Mouse (Mus musculus) embryonic fibroblast, embryonic 13.5 days (primary cell): Measurements from ENCODE around the gene Scmh1. TPM values are rescaled to one million over a fixed set of nuclear protein-coding genes. Genes with fewer than 3 reads are reported as not detected.

Source experiments
- H3K27ac ChIP-seq: 2 replicates; pipeline ENCODE4 v1.5.1; 2012; ENCODE audit warnings: low read length, control low read depth, inconsistent platforms; ENCODE audit not compliant: insufficient read depth
- H3K4me1 ChIP-seq: 2 replicates; pipeline ENCODE4 v1.6.1; 2011; ENCODE audit warnings: low read length; ENCODE audit not compliant: control insufficient read depth, insufficient read depth
- H3K4me3 ChIP-seq: 2 replicates; pipeline ENCODE4 v1.5.1; 2011; ENCODE audit warnings: mild to moderate bottlenecking, control low read depth, low read length; ENCODE audit not compliant: insufficient read depth
- CTCF ChIP-seq: IDR thresholded peaks from 2 replicates; pipeline ENCODE4 v1.5.1; 2011; ENCODE audit warnings: mild to moderate bottlenecking, control low read depth, low read length, moderate library complexity, borderline replicate concordance; ENCODE audit not compliant: insufficient read depth
- POLR2A ChIP-seq: IDR thresholded peaks from 2 replicates; pipeline ENCODE4 v1.6.1; 2011; ENCODE audit warnings: low read depth, mild to moderate bottlenecking, control low read depth, low read length, moderate library complexity
- polyA plus RNA-seq: library from polyadenylated mRNA; stranded (reverse); fragments of >200 nt; gene quantifications from 2 replicates; pipeline ENCODE4 v1.2.4, GENCODE M21; 2011; ENCODE audit warnings: low read depth; ENCODE audit not compliant: missing spikeins, insufficient read length

Scmh1 gene
- polyA plus RNA-seq, 1 experiment, result 40.4 TPM

DNA sequence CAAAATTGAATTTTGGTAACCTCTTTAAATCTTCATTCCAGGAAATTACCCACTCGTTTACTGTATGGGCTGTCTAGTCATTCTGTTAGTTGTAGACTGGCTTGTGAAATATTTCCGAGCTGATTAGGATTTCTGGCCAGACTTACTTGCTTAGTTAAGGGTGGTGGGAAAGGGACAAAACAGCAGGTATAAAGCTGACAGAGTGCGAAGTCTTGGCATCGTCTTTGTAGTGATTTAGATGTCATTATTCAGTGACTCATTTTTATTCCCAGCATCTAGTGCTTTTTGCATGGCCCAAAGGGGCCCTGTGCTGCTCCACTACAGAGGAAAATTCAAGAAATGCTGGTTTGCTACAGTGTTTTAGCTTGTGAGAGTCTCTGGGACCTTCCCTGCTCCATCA lies 56.7 kb downstream of the Scmh1 start:
- Histone ChIP-seq H3K4me1 (no peaks in the 10 kb centered on the region), H3K27ac (no peak overlapping the region), H3K4me3 (no peak overlapping the region)
- no peak for TF ChIP-seq POLR2A
- no peak for TF ChIP-seq CTCF

- Histone ChIP-seq H3K4me1 (no peaks in the 10 kb centered on the region), H3K27ac (no peak overlapping the region), H3K4me3 (no peak overlapping the region)
- TF ChIP-seq POLR2A (no peak), CTCF (no peak)
Measured at GRCm38 (mm10) chr4:120472946-120473345, 67.9 kb downstream of the Scmh1 start.

GRCm38 (mm10) chr4:120487707-120488106 lies 82.6 kb downstream of the Scmh1 start:
- TF ChIP-seq CTCF (no peak), POLR2A (no peak)
- Histone ChIP-seq H3K27ac (peak overlapping the region; percentile 41; the same call in 1 of the 2 replicates), H3K4me1 (peaks cover 11% of the 10 kb centered on the region), H3K4me3 (no peak overlapping the region)

DNA sequence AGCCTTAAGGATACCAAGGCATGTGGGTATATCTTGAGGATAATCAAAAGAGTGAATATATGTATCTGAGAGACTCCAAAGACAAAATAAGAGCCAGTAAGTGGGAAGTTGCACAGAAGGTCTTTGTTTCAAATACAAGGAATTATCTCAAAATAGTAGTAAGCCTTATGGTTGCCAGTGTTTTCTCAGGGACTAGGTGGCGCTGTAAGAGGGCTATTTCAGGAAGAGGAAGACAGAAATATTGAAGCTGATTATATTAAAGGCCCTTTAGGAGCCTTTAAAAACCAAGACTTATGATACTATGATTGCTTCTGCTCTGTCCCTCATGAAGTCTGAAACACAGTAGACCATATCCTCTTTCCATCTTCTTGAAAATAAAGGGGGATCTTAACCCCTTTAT lies 101.9 kb downstream of the Scmh1 start:
- TF ChIP-seq CTCF (no peak), POLR2A (no peak)
- H3K4me1 ChIP-seq, result no peaks in the 10 kb centered on the region
- H3K4me3 ChIP-seq, result no peak overlapping the region
- H3K27ac ChIP-seq, result no peak overlapping the region

DNA sequence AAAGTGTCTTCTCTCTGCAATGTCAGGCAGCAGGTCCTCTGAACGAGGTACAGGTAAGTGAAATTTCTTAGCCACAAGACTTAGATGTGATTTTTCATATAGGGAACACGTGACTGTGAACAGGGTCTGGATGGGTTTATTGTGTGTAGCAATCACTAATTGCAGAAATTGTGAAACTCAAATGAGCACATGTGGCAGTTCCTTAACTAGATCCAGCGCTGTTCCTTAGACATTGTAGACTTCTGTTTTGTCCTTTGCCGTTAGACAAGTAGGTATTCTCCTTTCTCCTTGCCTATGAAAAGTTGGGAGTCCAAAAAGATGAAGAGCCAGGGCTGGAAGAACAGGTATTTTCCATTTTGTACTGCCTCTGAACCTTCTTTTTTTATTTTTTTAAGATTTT lies 106.1 kb downstream of the Scmh1 start:
- TF ChIP-seq CTCF, result no peak
- no peak for TF ChIP-seq POLR2A
- Histone ChIP-seq H3K27ac (no peak overlapping the region), H3K4me1 (no peaks in the 10 kb centered on the region), H3K4me3 (no peak overlapping the region)

GRCm38 (mm10) chr4:120514366-120514765 lies 109.3 kb downstream of the Scmh1 start:
- Histone ChIP-seq H3K4me1 (peaks cover 8% of the 10 kb centered on the region; the same call in 1 of the 2 replicates), H3K27ac (no peak overlapping the region), H3K4me3 (no peak overlapping the region)
- TF ChIP-seq CTCF, result no peak
- no peak for TF ChIP-seq POLR2A

DNA sequence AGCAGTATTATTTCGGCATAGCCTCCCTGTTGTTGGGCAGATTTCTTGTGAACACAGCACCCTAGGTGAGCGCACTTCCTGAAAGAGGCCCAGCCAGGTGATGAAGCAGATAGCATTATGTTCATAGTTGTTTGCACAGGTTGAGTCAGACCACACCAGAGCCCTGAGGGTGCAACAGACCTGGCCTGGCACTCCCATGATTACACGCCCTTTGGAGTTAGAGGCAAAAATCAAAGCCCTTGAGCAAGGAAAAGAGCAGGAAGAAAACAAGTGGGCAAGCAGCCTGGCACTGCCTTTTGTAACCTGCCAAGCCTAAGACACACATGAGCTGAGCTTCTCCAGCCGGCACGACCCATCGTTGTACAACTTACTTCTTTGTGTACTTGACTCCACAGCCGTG lies 111.4 kb downstream of the Scmh1 start:
- Histone ChIP-seq H3K4me3 (no peak overlapping the region), H3K27ac (peak overlapping the region; percentile 95), H3K4me1 (peaks cover 8% of the 10 kb centered on the region; the same call in 1 of the 2 replicates)
- TF ChIP-seq CTCF, result no peak
- TF ChIP-seq POLR2A, result no peak

- Histone ChIP-seq H3K27ac (peak overlapping the region; percentile 95), H3K4me1 (peaks cover 8% of the 10 kb centered on the region; the same call in 1 of the 2 replicates), H3K4me3 (no peak overlapping the region)
- TF ChIP-seq POLR2A, result no peak
- TF ChIP-seq CTCF, result no peak
Measured at GRCm38 (mm10) chr4:120516907-120517306, 111.8 kb downstream of the Scmh1 start.

- H3K27ac ChIP-seq, result peak overlapping the region; percentile 95
- TF ChIP-seq POLR2A (peak; percentile 52; the same call in 1 of the 2 replicates), CTCF (no peak)
Measured at GRCm38 (mm10) chr4:120517335-120517734, 112.3 kb downstream of the Scmh1 start.

GRCm38 (mm10) chr4:120521761-120522160 lies 116.7 kb downstream of the Scmh1 start:
- Histone ChIP-seq H3K27ac (no peak overlapping the region), H3K4me3 (no peak overlapping the region), H3K4me1 (peaks cover 6% of the 10 kb centered on the region; the same call in 1 of the 2 replicates)
- no peak for TF ChIP-seq POLR2A
- TF ChIP-seq CTCF, result no peak

More at GRCm38 (mm10) chr4:120517335-120517734, 112.3 kb downstream of the Scmh1 start:
- H3K4me3 ChIP-seq, result peak overlapping the region; percentile 29
- H3K4me1 ChIP-seq, result peaks cover 8% of the 10 kb centered on the region; the same call in 1 of the 2 replicates

DNA sequence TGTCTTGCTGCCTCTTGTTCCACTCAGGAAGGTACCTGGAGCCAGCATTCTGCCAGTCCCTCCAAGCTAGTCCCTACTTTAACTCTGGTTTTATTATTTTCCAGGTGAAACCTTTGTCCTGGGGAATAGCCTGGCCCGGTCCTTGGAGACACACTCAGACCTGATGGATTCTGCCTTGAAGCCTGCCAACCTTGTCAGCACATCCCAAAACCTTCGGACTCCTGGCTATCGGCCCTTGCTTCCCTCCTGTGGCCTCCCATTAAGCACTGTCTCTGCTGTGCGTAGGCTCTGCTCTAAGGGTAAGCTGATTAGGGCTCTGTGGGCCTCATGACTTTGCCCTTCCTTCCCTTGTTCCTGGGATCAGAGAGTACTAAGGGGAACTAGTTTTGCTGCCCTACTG lies 117.3 kb downstream of the Scmh1 start:
- no peak overlapping the region for H3K4me3 ChIP-seq
- 0 out of 2 replicates have a peak, but pooled peaks cover 4% of the 10 kb centered on the region for H3K4me1 ChIP-seq
- TF ChIP-seq CTCF (no peak), POLR2A (no peak)
- H3K27ac ChIP-seq, result no peak overlapping the region
